Mouse (Mus musculus) ES-E14 (cell line): ENCODE measurements around the gene Shc1. TPM values are rescaled to one million over a fixed set of nuclear protein-coding genes. Genes with fewer than 3 reads are reported as not detected.
A peak's percentile ranks its signal among the peaks of the same experiment; 100 is the strongest.

Experiments
- DNase-seq: peaks from one replicate; pipeline ENCODE4 v3.0.0-alpha.2; 2013; ENCODE audit warnings: low read depth, low spot score
- H3K27ac ChIP-seq: 2 replicates; pipeline ENCODE4 v1.5.1; 2012; ENCODE audit warnings: low read depth, mild to moderate bottlenecking, low read length, moderate library complexity, mixed read lengths; ENCODE audit not compliant: poor library complexity, insufficient read depth, severe bottlenecking
- H3K36me3 ChIP-seq: 2 replicates; pipeline ENCODE4 v1.6.1; 2012; ENCODE audit warnings: mild to moderate bottlenecking, low read length, moderate library complexity, mixed read lengths; ENCODE audit not compliant: control insufficient read depth, poor library complexity, insufficient read depth, severe bottlenecking
- H3K4me1 ChIP-seq, 2 experiments: fragments of 150-350 bp in 1 of 2; sonication (generic) in 1 of 2; 2 replicates each; pipeline ENCODE4 v1.6.1; 2012; ENCODE audit warnings: low read length in 2 of 2, mild to moderate bottlenecking in 1 of 2, mixed read lengths in 1 of 2; ENCODE audit not compliant: control insufficient read depth in 2 of 2, insufficient read depth in 2 of 2, poor library complexity in 1 of 2
- H3K4me3 ChIP-seq, 2 experiments: fragments of 150-350 bp in 1 of 2; sonication (generic) in 1 of 2; 2 replicates each; pipeline ENCODE4 v1.5.1; 2012; ENCODE audit warnings: low read length in 2 of 2, low read depth in 1 of 2, mild to moderate bottlenecking in 1 of 2, mixed read lengths in 1 of 2; ENCODE audit not compliant: insufficient read depth in 1 of 2, poor library complexity in 1 of 2, severe bottlenecking in 1 of 2
- H3K9ac ChIP-seq: 2 replicates; pipeline ENCODE4 v1.6.1; 2012; ENCODE audit warnings: low read depth, mild to moderate bottlenecking, low read length, mixed read lengths; ENCODE audit not compliant: poor library complexity, insufficient read depth, severe bottlenecking
- H3K9me3 ChIP-seq: fragments of 150-350 bp; sonication (generic); 2 replicates; pipeline ENCODE4 v1.6.1; 2012; ENCODE audit warnings: low read depth, mild to moderate bottlenecking, low read length; ENCODE audit not compliant: control insufficient read depth, insufficient read depth
- CHD2 ChIP-seq: IDR thresholded peaks from 2 replicates; pipeline ENCODE4 v1.6.1; 2014; ENCODE audit warnings: mild to moderate bottlenecking, low read depth, low read length, inconsistent platforms
- HCFC1 ChIP-seq: IDR thresholded peaks from 2 replicates; pipeline ENCODE4 v1.6.1; 2012; ENCODE audit warnings: low read length, inconsistent platforms, borderline replicate concordance; ENCODE audit not compliant: insufficient read depth
- MAFK ChIP-seq: IDR thresholded peaks from 2 replicates; pipeline ENCODE4 v1.6.1; 2014; ENCODE audit warnings: mild to moderate bottlenecking, low read depth, low read length, inconsistent platforms; ENCODE audit not compliant: insufficient read depth
- ZC3H11A ChIP-seq: IDR thresholded peaks from 2 replicates; pipeline ENCODE4 v1.6.1; 2012; ENCODE audit warnings: low read depth, mild to moderate bottlenecking, inconsistent platforms, low read length, borderline replicate concordance
- ZNF384 ChIP-seq: IDR thresholded peaks from 2 replicates; pipeline ENCODE4 v1.6.1; 2012; ENCODE audit warnings: low read depth, low read length, inconsistent platforms
- in situ Hi-C, 2 experiments: fragments of 600-800 bp; cut with MboI; formaldehyde crosslinking; loops; one replicate each; pipeline ENCODE4 v1.15.1; 2025; ENCODE audit warnings: low sequenced_read_pairs in 2 of 2, inconsistent platforms in 1 of 2; ENCODE audit not compliant: unreplicated experiment in 2 of 2
- total RNA-seq: library from RNA; depleted of rRNA; stranded (reverse); fragments of 300-350 nt; gene quantifications from 2 replicates; pipeline ENCODE4 v1.2.3, GENCODE M21; 2012

Gene Shc1
- total RNA-seq, 1 experiment = 72.0 TPM

DNA sequence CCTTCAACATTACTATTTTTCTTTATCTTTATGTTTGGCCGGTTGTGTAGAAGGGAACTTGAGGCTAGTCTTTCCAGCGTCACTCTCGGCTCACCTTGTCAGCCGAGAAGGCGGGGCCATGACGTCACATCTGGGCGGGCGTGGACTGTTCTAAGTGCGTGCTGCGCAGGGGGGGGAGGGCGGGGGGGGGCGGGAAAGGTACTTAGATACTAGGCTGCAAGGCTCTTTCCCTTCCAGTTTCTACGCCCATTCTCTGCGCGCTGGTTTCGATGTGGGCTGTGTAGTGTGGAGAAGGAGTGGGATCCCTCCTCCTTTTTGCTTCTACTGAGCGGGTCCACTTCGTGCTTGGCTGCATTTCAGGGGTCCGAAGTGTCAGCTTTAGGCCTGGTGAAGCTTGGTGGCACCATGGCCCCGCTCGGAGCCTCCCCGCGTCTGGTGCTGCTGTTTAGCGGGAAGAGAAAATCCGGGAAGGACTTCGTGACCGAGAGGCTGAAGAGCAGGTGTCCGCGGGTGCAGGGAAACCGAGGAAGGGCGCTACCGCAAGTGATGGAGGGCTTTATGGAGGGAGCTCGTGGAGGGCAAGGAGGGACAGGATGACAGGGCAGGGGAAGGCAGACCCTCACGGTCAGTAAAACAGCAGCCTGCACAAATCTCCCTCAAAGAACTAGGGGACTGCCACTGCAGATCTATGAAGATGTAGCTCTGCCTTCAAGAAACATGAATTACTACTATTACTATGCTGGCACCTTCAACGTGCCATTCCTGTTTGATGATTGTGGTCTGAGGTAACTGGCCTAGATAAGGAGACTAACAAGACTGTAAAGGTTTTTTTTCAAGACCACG, 40.9 kb downstream of the Shc1 start:
- Histone ChIP-seq H3K9ac (peak overlapping the region; percentile 89), H3K4me3 (peak overlapping the region; percentile 61 to 83), H3K36me3 (no peaks in the 10 kb centered on the region), H3K9me3 (no peaks in the 10 kb centered on the region), H3K4me1 (peaks cover 2 to 12% of the 10 kb centered on the region in 2 experiments; a peak in 2 of 4 replicates), H3K27ac (peak overlapping the region; percentile 82)
- in situ Hi-C loops = no loop called here
- peak; percentile 91 for DNase-seq
- TF ChIP-seq HCFC1 = 0 out of 2 replicates have a peak, but pooled peaks have one; percentile 19
- no peak for TF ChIP-seq CHD2
- TF ChIP-seq ZNF384 = no peak

DNA sequence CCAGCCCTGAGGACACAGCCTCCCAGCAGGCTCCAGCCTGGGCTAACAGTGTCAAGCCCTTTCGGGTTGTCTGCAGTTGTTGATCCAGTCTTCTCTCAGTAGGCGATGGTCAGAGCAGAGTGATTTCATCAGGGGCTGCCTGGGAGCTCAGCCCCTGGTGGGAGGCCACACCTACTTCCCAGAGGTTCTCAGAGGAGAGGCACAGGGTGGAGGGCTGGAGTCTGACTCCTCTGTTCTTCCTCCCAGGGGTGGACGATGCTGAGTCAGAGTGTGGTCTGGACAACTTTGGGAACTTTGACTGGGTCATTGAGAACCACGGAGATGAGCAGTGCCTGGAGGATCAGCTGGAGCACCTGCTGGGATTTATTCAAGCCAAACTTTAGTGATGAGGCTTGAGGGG, 50.0 kb downstream of the Shc1 start:
- H3K4me1 ChIP-seq = peaks cover 3 to 19% of the 10 kb centered on the region in 2 experiments; a peak in 3 of 4 replicates
- H3K27ac ChIP-seq = no peak overlapping the region
- TF ChIP-seq ZNF384 (no peak), ZC3H11A (no peak), MAFK (no peak), CHD2 (no peak), HCFC1 (no peak)
- H3K36me3 ChIP-seq = peaks cover 2% of the 10 kb centered on the region; the same call in 1 of the 2 replicates
- no peak overlapping the region for H3K9ac ChIP-seq
- no peak overlapping the region for H3K4me3 ChIP-seq
- no peak for DNase-seq
- in situ Hi-C loops = no loop called here
- H3K9me3 ChIP-seq = no peaks in the 10 kb centered on the region

- H3K4me3 ChIP-seq = no peak overlapping the region
- TF ChIP-seq ZNF384 (no peak), CHD2 (no peak), ZC3H11A (no peak), MAFK (no peak), HCFC1 (no peak)
- in situ Hi-C loops = no loop called here
- no peak for DNase-seq
- no peak overlapping the region for H3K9ac ChIP-seq
- H3K36me3 ChIP-seq = peaks cover 2% of the 10 kb centered on the region; the same call in 1 of the 2 replicates
- no peak overlapping the region for H3K27ac ChIP-seq
- H3K4me1 ChIP-seq = peaks cover 6 to 16% of the 10 kb centered on the region in 2 experiments; a peak in 3 of 4 replicates
- H3K9me3 ChIP-seq = no peaks in the 10 kb centered on the region
Observed at GRCm38 (mm10) chr3:89472280-89472679, 54.0 kb downstream of the Shc1 start.

GRCm38 (mm10) chr3:89473838-89474237, 55.6 kb downstream of the Shc1 start:
- TF ChIP-seq ZNF384 (no peak), HCFC1 (no peak), MAFK (no peak), ZC3H11A (no peak), CHD2 (no peak)
- in situ Hi-C loops = no loop called here
- H3K9ac ChIP-seq = no peak overlapping the region

More at GRCm38 (mm10) chr3:89473838-89474237, 55.6 kb downstream of the Shc1 start:
- Histone ChIP-seq H3K4me1 (peaks cover 3 to 4% of the 10 kb centered on the region in 2 experiments; a peak in 2 of 4 replicates), H3K9me3 (no peaks in the 10 kb centered on the region), H3K36me3 (no peaks in the 10 kb centered on the region), H3K27ac (no peak overlapping the region), H3K4me3 (no peak overlapping the region)
- DNase-seq = no peak
